Mouse (Mus musculus) neural tube, embryonic 10.5 days (tissue): ENCODE measurements around the gene Nxph4.

ENCODE experiments used
- DNase-seq: peaks from one replicate; pipeline ENCODE4 v3.0.0-alpha.2; 2017; ENCODE audit warnings: low spot score; ENCODE audit errors: extremely low spot score

Nxph4 gene

DNA sequence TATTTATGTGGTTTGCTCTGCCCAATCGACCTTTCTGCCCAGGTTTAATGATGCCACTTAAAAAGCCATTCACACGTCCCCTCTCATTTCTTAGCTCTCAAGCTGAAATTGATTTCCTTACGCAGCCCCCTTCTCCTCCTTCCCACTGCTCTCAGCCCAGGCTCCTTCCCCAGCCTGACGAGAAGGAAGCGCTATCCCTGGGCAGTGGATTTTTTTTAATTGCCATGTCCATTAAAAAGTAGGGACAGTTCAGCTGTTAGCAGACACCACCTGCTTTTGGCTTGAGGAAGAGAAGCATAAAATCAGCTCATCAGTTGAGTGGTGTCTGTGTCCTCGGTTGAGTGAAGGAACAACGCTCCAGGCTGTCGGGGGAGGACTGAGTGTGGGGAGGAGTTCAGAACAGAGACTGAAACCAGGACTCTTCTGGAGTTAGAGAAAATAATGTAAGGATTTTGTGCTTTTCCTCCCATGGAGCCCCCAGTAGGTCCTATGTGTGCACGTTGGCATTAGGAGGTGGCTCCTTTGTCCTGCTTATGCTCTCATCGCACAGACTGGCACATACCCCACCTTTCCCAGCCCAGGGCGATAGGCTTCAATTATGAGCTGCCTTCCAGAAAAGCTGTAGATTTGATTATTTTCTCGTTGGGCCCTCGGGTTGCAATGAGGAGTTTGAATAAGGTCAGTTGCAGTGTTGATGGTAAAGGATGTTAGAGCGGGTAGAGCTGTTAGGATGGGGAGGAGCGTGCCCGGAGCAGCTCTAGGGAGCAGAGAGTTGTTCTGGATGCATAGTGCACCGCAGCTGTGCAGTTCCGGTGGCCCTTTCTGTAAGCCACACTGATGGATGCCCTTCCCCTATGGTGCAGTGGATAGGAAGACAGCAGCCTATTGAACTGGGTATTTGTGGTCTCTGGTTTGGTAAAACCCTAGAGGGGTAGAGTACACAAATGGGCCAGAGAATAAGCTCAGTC, 43.9 kb downstream of the Nxph4 start:
- DNase-seq, result no peak

DNA sequence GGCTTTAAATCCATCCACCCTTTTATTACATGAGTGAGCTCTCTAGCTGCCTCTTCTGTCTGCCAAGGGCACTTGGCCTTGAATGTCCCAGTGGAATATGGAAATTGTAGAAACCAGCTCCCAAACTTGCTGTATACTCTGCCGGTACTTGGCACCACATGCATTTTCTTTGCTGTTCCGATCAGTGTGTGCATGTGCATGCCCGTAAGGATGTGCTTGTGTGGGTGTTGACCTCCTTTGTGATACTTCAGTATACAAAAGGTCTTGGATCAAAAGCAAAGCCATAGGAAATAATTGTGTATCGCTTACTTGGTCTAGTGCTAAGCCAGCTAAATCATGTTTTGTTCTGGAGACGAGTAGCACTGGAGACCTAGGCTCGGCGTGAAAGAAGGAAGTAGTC, 45.5 kb downstream of the Nxph4 start:
- DNase-seq, result no peak

DNA sequence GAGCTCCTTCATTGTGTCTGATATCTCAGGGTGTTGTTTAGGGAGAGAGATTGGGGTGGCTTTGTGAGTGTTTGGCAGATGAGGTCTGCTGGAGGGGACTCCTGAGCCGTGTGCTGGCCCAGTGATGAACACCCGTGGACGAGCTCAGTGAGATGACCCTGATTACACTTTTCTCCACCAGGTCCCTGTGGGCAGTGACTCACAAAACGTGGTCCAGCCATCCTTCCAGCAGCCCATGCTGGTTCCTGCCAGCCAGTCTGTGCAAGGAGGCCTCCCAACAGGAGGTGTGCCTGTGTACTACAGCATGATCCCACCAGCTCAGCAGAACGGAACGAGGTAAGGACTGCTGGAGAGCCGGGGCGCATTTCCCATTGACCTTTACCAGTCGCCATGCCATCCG, 49.1 kb downstream of the Nxph4 start:
- no peak for DNase-seq

DNA sequence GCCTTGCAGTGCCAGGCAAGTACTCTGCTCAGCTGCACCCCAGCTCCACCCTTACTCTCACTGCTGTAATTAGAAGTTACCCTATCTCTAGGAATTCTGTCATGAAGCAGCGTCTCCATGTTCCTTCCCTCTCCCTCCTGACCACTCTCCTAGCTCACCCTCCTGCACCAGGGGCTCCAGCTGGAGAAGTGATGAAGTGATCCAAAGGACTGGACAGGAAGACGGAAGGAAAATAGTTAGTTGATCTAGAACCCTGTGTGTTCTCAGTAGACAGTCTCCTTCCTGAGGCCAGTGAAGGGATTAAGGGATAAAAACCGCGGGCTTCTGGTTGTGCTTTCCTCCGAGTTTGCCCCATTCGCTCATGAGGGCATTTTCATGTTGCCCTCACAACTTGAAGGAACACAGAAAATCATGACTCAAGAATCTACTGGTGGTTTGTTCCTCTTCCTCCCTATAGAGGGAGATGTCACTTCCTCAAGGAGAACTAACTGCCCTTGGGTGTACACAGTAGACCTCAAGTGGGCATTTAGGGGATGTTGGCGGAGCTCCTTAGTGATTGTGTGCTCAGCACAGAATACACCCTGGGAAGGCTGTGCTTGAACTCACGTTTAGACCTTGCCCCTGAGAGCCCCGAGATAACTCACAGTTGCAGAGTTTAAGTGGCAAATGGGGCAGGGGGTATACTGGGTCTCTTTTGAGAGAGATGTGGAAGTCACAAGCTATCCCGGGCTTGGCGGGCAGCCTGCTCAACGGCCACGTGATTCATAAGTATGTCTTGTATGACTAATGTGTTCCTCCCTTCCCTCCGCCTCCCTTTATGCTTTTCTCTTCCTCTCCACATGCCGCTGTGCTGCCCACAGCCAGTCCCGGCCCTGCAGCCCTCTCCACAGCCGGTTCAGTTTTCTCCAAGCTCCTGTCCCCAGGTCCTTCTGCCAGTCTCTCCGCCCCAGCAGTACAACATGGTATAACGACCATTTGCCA, 53.2 kb downstream of the Nxph4 start:
- DNase-seq, result no peak

DNA sequence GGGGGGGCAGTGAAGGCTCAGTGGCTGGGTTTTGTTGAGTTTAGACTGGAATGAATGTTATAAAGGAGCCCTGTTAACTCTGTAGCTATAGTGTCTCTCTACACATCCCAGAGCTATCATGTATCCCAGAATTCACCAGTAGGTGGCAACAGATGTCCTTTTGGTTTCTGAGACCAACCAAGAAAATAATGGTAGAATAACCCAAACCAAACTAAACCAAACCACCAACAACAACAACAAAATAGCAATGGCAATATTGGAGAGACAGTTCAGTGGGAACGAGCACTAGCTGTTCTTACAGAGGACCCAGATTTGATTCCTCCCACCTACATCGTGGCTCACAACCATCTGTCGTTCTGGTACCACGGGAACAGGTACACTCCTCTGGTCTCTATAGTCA, 55.2 kb downstream of the Nxph4 start:
- no peak for DNase-seq

DNA sequence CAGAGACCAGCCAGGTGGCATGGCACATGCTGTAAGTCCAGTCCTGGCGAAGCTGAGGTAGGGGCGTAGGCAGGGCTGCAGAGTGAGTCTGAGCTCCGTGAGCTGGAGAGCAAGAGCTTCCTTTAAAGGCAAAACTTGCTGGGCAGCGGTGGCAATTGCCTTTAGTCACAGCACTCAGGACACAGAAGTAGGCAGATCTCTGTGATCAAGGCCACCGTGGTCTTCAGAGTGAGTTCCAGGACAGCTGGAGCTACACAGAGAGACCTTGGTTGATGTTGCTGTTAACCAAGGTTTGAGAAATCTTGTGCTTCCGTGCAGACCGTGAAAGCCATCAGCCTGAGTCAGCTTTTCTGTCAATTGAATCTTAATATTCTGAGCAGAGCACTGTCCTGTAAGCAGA, 57.1 kb downstream of the Nxph4 start:
- DNase-seq, result no peak

DNA sequence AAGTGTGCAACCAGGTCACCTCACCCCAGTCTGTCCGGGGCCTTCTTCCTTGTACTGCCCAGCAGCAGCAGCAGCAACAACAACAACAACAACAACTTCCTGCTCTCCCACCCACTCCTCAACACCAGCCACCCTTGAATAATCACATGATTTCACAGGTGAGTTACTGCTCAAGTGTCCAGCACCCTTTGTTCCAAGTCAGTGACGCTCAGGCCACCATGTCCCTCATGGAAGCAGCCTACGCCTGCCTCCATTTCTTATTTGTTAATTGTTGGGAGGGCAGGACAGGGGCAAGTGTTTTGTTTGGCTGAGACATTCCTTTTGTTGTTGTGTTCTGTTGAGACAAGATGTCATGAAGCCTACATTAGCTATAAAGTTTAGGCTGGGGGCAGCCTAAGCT, 57.8 kb downstream of the Nxph4 start:
- no peak for DNase-seq
